Mouse (Mus musculus): ENCODE results near the gene Irf3. TPM values are rescaled to one million over a fixed set of nuclear protein-coding genes. Genes with fewer than 3 reads are reported as not detected.

The Irf3 gene
- polyA plus RNA-seq, 2 experiments: 92.7 to 168 TPM

GRCm38 (mm10) chr7:45030857-45031256, 33.4 kb downstream of the Irf3 start:
- Histone ChIP-seq H3K4me3 (replicated peaks; ENCODE audit: low read length) (no peak overlapping the region), H3K27me3 (ENCODE audit: control insufficient read depth, insufficient read depth, low read length) (no peaks in the 10 kb centered on the region), H3K9me3 (ENCODE audit: control insufficient read depth, low read length) (no peaks in the 10 kb centered on the region), H3K36me3 (ENCODE audit: control insufficient read depth, insufficient read depth, low read length) (peaks cover 94% of the 10 kb centered on the region), H3K27ac (replicated peaks; ENCODE audit: low read depth, low read length) (no peak overlapping the region), H3K4me1 (ENCODE audit: control insufficient read depth, insufficient read depth, low read length) (no peaks in the 10 kb centered on the region), H3K9ac (ENCODE audit: low read depth, low read length, severe bottlenecking) (no peak overlapping the region), H3K4me2 (replicated peaks; ENCODE audit: low read depth, low read length, severe bottlenecking) (no peak overlapping the region)
- DNase-seq (ENCODE audit: low spot score) (no peak), ATAC-seq (ENCODE audit: low FRiP score, low read depth) (no peak)
- 95% methylated on average over 8 of the region's 8 CpGs for WGBS
- no peak for TF ChIP-seq POLR2A (IDR thresholded peaks at IDR 0.05; ENCODE audit: borderline replicate concordance, extremely low read depth, insufficient read depth, insufficient read length)

DNA sequence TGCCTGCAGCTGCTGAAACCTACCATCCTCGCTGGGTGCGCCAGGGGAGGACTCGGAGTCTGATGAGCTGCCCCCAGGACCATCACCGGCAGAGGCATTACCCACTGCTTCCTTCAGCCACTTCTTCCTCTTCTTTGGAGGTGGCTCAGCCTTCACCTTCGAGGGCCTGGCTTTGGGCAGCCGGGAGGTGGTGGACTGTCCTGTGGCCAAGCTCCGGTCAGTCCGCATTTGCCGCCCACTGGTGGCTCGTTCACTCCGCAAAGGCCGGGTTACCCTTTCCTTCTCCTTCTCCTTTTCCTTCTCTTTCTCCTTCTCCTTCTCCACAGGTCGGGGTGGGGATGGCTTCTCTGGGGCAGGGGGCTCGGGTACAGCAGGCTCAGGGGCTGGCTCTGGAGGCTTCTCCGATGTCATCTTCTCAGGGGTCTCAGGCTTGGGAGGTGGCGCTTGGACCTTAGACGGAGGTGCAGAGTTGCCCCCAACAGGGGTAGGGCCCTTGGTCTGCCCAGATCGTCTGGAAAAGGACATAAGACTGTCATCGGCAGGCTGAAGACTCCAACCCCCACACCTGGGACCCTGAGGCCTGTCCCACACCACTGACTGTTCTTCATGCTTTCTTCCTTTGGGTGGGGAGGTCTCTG, 36.4 kb downstream of the Irf3 start:
- ATAC-seq (ENCODE audit: low FRiP score, low read depth) (no peak), DNase-seq (ENCODE audit: low spot score) (no peak)
- peaks cover 98% of the 10 kb centered on the region for H3K36me3 ChIP-seq (ENCODE audit: control insufficient read depth, insufficient read depth, low read length)
- H3K9me3 ChIP-seq (ENCODE audit: control insufficient read depth, low read length): no peaks in the 10 kb centered on the region
- no peak overlapping the region for H3K27ac ChIP-seq (replicated peaks; ENCODE audit: low read depth, low read length)
- H3K4me2 ChIP-seq (replicated peaks; ENCODE audit: low read depth, low read length, severe bottlenecking): no peak overlapping the region
- 94% methylated on average over 19 of the region's 19 CpGs for WGBS
- no peak overlapping the region for H3K4me3 ChIP-seq (replicated peaks; ENCODE audit: low read length)
- TF ChIP-seq POLR2A (IDR thresholded peaks at IDR 0.05; ENCODE audit: borderline replicate concordance, extremely low read depth, insufficient read depth, insufficient read length): no peak
- no peaks in the 10 kb centered on the region for H3K27me3 ChIP-seq (ENCODE audit: control insufficient read depth, insufficient read depth, low read length)
- H3K9ac ChIP-seq (ENCODE audit: low read depth, low read length, severe bottlenecking): no peak overlapping the region
- H3K4me1 ChIP-seq (ENCODE audit: control insufficient read depth, insufficient read depth, low read length): no peaks in the 10 kb centered on the region

DNA sequence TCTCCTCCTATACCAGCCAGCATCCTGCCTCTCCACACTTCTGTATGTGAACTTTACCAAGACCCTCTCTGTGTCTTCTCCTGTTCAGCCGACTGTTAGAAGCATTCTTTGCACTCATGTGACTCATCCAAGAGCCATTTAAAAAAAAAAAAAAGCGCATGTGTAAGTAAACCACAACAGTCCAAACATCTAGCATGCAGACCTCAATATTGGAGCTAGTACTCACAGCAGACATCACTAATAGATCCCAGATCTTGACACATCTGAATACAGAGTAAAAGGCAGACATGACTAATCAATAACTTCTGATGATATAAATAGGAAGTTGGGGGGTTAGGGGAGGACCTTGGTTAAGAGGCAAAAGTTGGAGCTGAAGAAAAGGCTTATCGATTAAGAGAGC, 38.2 kb downstream of the Irf3 start:
- H3K36me3 ChIP-seq (ENCODE audit: control insufficient read depth, insufficient read depth, low read length): peaks cover 98% of the 10 kb centered on the region
- H3K9me3 ChIP-seq (ENCODE audit: control insufficient read depth, low read length): no peaks in the 10 kb centered on the region
- H3K27ac ChIP-seq (replicated peaks; ENCODE audit: low read depth, low read length): no peak overlapping the region
- no peak overlapping the region for H3K9ac ChIP-seq (ENCODE audit: low read depth, low read length, severe bottlenecking)
- H3K4me2 ChIP-seq (replicated peaks; ENCODE audit: low read depth, low read length, severe bottlenecking): no peak overlapping the region
- DNase-seq (ENCODE audit: low spot score) (no peak), ATAC-seq (ENCODE audit: low FRiP score, low read depth) (no peak)
- H3K4me1 ChIP-seq (ENCODE audit: control insufficient read depth, insufficient read depth, low read length): no peaks in the 10 kb centered on the region
- H3K27me3 ChIP-seq (ENCODE audit: control insufficient read depth, insufficient read depth, low read length): no peaks in the 10 kb centered on the region
- H3K4me3 ChIP-seq (replicated peaks; ENCODE audit: low read length): no peak overlapping the region
- no peak for TF ChIP-seq POLR2A (IDR thresholded peaks at IDR 0.05; ENCODE audit: borderline replicate concordance, extremely low read depth, insufficient read depth, insufficient read length)
- WGBS: 96% methylated on average over 3 of the region's 3 CpGs

GRCm38 (mm10) chr7:45036702-45037101, 39.3 kb downstream of the Irf3 start:
- Histone ChIP-seq H3K36me3 (ENCODE audit: control insufficient read depth, insufficient read depth, low read length) (peaks cover 98% of the 10 kb centered on the region), H3K27ac (replicated peaks; ENCODE audit: low read depth, low read length) (no peak overlapping the region), H3K27me3 (ENCODE audit: control insufficient read depth, insufficient read depth, low read length) (no peaks in the 10 kb centered on the region), H3K4me2 (replicated peaks; ENCODE audit: low read depth, low read length, severe bottlenecking) (no peak overlapping the region), H3K4me3 (replicated peaks; ENCODE audit: low read length) (no peak overlapping the region), H3K9me3 (ENCODE audit: control insufficient read depth, low read length) (no peaks in the 10 kb centered on the region), H3K9ac (ENCODE audit: low read depth, low read length, severe bottlenecking) (no peak overlapping the region), H3K4me1 (ENCODE audit: control insufficient read depth, insufficient read depth, low read length) (no peaks in the 10 kb centered on the region)
- no peak for DNase-seq (ENCODE audit: low spot score)
- no peak for TF ChIP-seq POLR2A (IDR thresholded peaks at IDR 0.05; ENCODE audit: borderline replicate concordance, extremely low read depth, insufficient read depth, insufficient read length)
- ATAC-seq (ENCODE audit: low FRiP score, low read depth): no peak
- 92% methylated on average over 11 of the region's 11 CpGs for WGBS

GRCm38 (mm10) chr7:45037720-45038361, 40.4 kb downstream of the Irf3 start:
- H3K36me3 ChIP-seq (ENCODE audit: control insufficient read depth, insufficient read depth, low read length): peaks cover 99% of the 10 kb centered on the region
- H3K27ac ChIP-seq (replicated peaks; ENCODE audit: low read depth, low read length): no peak overlapping the region
- no peak for ATAC-seq (ENCODE audit: low FRiP score, low read depth)
- no peaks in the 10 kb centered on the region for H3K4me1 ChIP-seq (ENCODE audit: control insufficient read depth, insufficient read depth, low read length)
- no peak overlapping the region for H3K9ac ChIP-seq (ENCODE audit: low read depth, low read length, severe bottlenecking)
- no peaks in the 10 kb centered on the region for H3K9me3 ChIP-seq (ENCODE audit: control insufficient read depth, low read length)
- H3K27me3 ChIP-seq (ENCODE audit: control insufficient read depth, insufficient read depth, low read length): no peaks in the 10 kb centered on the region
- no peak for TF ChIP-seq POLR2A (IDR thresholded peaks at IDR 0.05; ENCODE audit: borderline replicate concordance, extremely low read depth, insufficient read depth, insufficient read length)
- 64% methylated on average over 7 of the region's 7 CpGs for WGBS
- H3K4me3 ChIP-seq (replicated peaks; ENCODE audit: low read length): no peak overlapping the region
- DNase-seq (ENCODE audit: low spot score): no peak
- no peak overlapping the region for H3K4me2 ChIP-seq (replicated peaks; ENCODE audit: low read depth, low read length, severe bottlenecking)

All from limb, embryonic 14.5 days (tissue).